Mouse (Mus musculus) urinary bladder, postnatal 0 days (tissue): ENCODE measurements around the gene Rccd1. TPM values are rescaled to one million over a fixed set of nuclear protein-coding genes. Genes with fewer than 3 reads are reported as not detected.

Experiments used
- polyA plus RNA-seq: library from polyadenylated mRNA; unstranded; fragments of >200 nt; fragmentation: Nextera tagmentation; extraction: Ambion mirVana; gene quantifications from 2 replicates; pipeline ENCODE4 v1.2.1, GENCODE M21; 2015

Gene Rccd1
- 6.3 and 8.3 TPM in 2 replicates for polyA plus RNA-seq

GRCm38 (mm10) chr7:80324043-80324815 lies at the start of gene Rccd1:
Gene Rccd1, minus strand, starts transcription at chr7:80324454.

GRCm38 (mm10) chr7:80371041-80371751 lies 46.9 kb upstream of the Rccd1 start, which contains the start of gene Man2a2:
Gene Man2a2, minus strand, starts transcription at chr7:80371375.

GRCm38 (mm10) chr7:80342858-80343257 lies 18.6 kb upstream of the Rccd1 start, which contains the start of gene Hddc3:
Gene Hddc3, plus strand, starts transcription at chr7:80343104.

DNA sequence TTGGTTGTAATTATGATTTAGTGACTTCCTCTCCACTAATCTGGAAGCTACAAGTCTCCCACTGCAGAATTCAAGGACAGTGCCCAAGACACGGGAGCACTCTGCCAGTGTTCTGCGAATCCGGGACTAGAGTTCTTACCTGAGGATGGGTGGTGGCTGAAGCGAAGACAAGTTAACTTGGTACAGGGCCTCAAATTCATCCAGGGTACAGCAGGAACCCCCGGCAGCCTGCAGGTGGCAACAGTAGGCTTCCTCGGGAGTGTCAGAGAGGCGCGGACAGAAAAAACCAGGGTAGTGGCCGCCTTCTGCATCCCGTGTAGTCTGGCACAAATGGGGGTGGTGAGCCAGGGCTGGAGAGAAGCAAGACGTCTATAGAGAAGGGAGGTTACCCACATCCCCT lies 16.5 kb upstream of the Rccd1 start, which contains the start of gene Unc45a:
Gene Unc45a, minus strand, starts transcription at position 213 of the 400 bp plus-strand sequence.

DNA sequence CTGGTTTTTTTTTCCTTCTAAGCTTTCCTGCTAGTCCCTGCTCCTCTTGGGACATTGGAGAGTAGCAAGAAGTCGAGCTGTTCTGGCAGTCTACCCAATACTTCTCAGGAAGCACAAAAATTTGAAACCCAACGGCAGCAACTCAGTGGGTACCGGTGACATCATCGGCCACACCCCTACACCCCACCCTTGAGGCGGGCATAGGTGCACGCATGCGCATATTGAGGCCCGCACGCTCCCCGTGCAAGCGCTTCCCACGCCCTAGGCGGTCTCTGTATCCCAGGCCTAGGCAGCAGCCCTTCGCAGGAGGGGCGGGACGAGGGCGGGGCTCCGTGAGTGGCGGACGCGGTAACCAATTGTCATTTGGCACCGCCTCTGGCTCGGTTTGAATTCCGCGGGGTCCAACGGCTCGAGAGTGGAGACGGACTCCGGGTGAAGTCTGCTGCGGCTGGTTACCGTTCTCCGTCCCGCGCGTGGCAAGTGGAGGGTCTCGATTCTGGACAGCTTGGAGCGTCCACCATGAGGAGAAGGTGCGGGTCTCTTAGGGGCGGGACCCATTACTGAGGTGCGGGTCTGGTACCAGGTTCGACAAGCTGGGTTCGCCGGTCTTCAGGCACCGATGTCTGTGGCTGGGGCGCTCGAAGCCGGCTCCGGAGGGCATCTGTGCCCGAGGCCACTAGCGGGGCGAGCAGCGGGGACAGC lies 30.0 kb downstream of the Rccd1 start, which contains the start of gene Prc1:
Gene Prc1, plus strand, starts transcription at position 389 of the 702 bp plus-strand sequence.

GRCm38 (mm10) chr7:80268897-80269750 lies 55.1 kb downstream of the Rccd1 start, which contains the start of gene Vps33b:
Gene Vps33b, plus strand, starts transcription at chr7:80269649.

GRCm38 (mm10) chr7:80260625-80261371 lies 63.5 kb downstream of the Rccd1 start, which contains the start of gene Ngrn:
Gene Ngrn, plus strand, starts transcription at chr7:80261215.

DNA sequence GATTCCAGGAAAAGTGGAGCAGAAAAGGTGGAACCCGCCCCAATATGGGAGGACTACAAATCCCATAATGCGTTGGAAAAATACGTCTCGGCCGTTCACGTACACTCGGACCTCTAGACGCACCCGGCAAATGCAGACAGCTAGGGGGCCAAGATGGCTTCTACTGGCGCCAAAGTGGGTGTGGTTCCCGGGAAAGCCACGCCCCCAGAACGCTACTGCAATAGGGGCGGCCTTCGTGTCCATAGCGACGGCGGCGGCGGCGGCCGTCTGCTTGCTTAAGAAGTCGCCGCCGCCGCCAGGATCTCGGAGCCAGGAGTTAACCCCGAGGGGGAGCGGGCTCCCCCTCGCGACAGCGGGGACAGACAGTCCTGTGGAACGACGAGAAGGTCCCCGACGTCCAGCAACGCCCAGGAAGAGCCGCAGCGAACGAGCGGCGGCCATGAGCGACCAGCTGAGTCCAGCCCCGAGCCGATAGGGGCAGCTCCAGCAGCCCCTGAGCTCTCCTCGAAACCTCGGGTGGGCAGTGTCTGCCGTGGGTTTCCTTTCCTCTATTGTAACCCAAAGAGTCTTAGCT lies 78.0 kb downstream of the Rccd1 start, which contains the start of gene Ttll13:
Gene Ttll13, plus strand, starts transcription at position 229 of the 574 bp plus-strand sequence.

Other genes starting within 250 kb of the Rccd1 start
- gene Idh2, start 209.1 kb downstream of the Rccd1 start, polyA plus RNA-seq, result 198 and 204 TPM in 2 replicates
- 10.3 and 11.3 TPM in 2 replicates for gene Sema4b, start 137.6 kb downstream of the Rccd1 start, polyA plus RNA-seq
- 60.7 and 74.1 TPM in 2 replicates for gene Cib1, start 91.6 kb downstream of the Rccd1 start, polyA plus RNA-seq
- gene Gdpgp1, start 91.6 kb downstream of the Rccd1 start, polyA plus RNA-seq, result 2.4 and 2.6 TPM in 2 replicates
- gene Ttll13, start 78.1 kb downstream of the Rccd1 start, polyA plus RNA-seq, result 0.62 and 0.76 TPM in 2 replicates
- 27.4 and 29.3 TPM in 2 replicates for gene Ngrn, start 63.2 kb downstream of the Rccd1 start, polyA plus RNA-seq
- gene Vps33b, start 54.8 kb downstream of the Rccd1 start, polyA plus RNA-seq, result 5.8 and 7.0 TPM in 2 replicates
- 25.5 and 45.7 TPM in 2 replicates for gene Prc1, start 30.0 kb downstream of the Rccd1 start, polyA plus RNA-seq
- gene Unc45a, start 16.6 kb upstream of the Rccd1 start, polyA plus RNA-seq, result 46.3 and 54.8 TPM in 2 replicates
- 9.3 and 10.6 TPM in 2 replicates for gene Hddc3, start 18.6 kb upstream of the Rccd1 start, polyA plus RNA-seq
- gene Man2a2, start 46.9 kb upstream of the Rccd1 start, polyA plus RNA-seq, result 9.3 and 9.4 TPM in 2 replicates
- 7.8 and 10.7 TPM in 2 replicates for gene Fes, start 63.5 kb upstream of the Rccd1 start, polyA plus RNA-seq
- gene Furin, start 81.0 kb upstream of the Rccd1 start, polyA plus RNA-seq, result 14.8 and 15.7 TPM in 2 replicates
- gene Blm, start 210.7 kb upstream of the Rccd1 start, polyA plus RNA-seq, result 3.4 and 4.5 TPM in 2 replicates